Mouse (Mus musculus): ENCODE results near the gene Rem2.
A peak's percentile ranks its signal among the peaks of the same experiment; 100 is the strongest.

- TF ChIP-seq CTCF (IDR thresholded peaks at IDR 0.05; ENCODE audit: low read depth) (peak; percentile 41; the same call in 1 of the 2 replicates), EP300 (optimal IDR thresholded peaks at IDR 0.05) (no peak)
Measured at GRCm38 (mm10) chr14:54432078-54432836, 43.6 kb upstream of the Rem2 start.
